Mouse (Mus musculus): ENCODE results near the gene Cachd1. TPM values are rescaled to one million over a fixed set of nuclear protein-coding genes. Genes with fewer than 3 reads are reported as not detected.

The Cachd1 gene
- total and polyA plus RNA-seq, 2 experiments: 0.46 to 1.1 TPM

DNA sequence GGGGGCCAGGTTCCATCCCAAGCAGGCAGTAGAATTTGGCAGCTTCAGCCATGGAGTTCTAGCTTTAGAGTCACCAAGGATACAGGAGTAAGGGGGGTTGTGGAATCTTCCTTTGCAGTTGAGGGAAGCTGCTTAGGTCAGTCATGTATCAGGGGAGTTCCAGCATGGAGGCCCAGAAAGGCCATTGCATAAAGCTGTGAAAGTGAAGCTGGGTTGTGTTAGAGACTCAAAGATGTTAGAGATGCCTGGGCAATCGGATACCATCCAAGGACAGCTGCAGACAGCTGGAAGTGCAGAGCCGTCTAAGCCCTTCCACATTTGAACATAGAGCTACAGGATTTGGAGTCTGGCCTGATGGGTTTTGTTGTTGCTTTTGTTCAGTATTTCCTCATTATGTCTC lies 267.2 kb downstream of the Cachd1 start:
- WGBS: 83% methylated on average over 2 of the region's 2 CpGs
- no peaks in the 10 kb centered on the region for H3K4me1 ChIP-seq (ENCODE audit: control insufficient read depth, insufficient read depth, low read length)

DNA sequence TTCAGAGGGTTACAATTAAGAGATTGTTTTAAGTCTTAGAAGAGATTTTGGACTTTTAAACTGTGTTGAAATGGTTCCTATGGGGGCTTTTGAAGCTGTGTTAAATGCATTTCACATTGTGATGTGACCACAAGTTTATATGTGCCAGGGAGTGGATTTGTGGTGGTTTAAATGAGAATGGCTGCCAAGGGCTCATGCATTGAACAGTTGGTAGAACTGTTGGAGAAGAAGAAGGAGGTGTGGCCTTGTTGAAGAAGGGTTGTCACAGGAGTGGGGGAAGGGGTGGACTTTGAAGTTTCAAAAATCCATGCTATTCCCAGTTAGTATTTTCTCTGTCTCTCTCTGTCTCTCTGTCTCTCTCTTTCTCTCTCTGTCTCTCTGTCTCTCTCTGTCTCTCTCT lies 267.7 kb downstream of the Cachd1 start:
- H3K79me2 ChIP-seq (ENCODE audit: control insufficient read depth, insufficient read depth, low read length): no peaks in the 10 kb centered on the region
- H3K27me3 ChIP-seq (ENCODE audit: control insufficient read depth, insufficient read depth, low read length): peaks cover 5% of the 10 kb centered on the region; the same call in 1 of the 2 replicates
- H3K4me3 ChIP-seq (ENCODE audit: insufficient read depth, low read depth, low read length): no peak overlapping the region
- DNase-seq (ENCODE audit: extremely low read depth, low read depth, low spot score): no peak
- no peak overlapping the region for H3K27ac ChIP-seq (replicated peaks; ENCODE audit: insufficient read depth, low read depth, low read length)
- TF ChIP-seq CTCF (IDR thresholded peaks at IDR 0.05; ENCODE audit: low read depth, low read length) (no peak), POLR2A (IDR thresholded peaks at IDR 0.05; ENCODE audit: extremely low read depth, insufficient read depth, low read length) (no peak)
- H3K36me3 ChIP-seq (ENCODE audit: control insufficient read depth, insufficient read depth, low read length): no peaks in the 10 kb centered on the region
- no peaks in the 10 kb centered on the region for H3K4me1 ChIP-seq (ENCODE audit: control insufficient read depth, insufficient read depth, low read length)
- H3K9ac ChIP-seq (ENCODE audit: low read depth, low read length): no peak overlapping the region

More for the DNA sequence above, 267.2 kb downstream of the Cachd1 start:
- H3K79me2 ChIP-seq (ENCODE audit: control insufficient read depth, insufficient read depth, low read length): no peaks in the 10 kb centered on the region
- H3K4me3 ChIP-seq (ENCODE audit: insufficient read depth, low read depth, low read length): no peak overlapping the region
- H3K36me3 ChIP-seq (ENCODE audit: control insufficient read depth, insufficient read depth, low read length): no peaks in the 10 kb centered on the region
- peaks cover 5% of the 10 kb centered on the region; the same call in 1 of the 2 replicates for H3K27me3 ChIP-seq (ENCODE audit: control insufficient read depth, insufficient read depth, low read length)
- no peak for DNase-seq (ENCODE audit: extremely low read depth, low read depth, low spot score)
- H3K9ac ChIP-seq (ENCODE audit: low read depth, low read length): no peak overlapping the region
- no peak overlapping the region for H3K27ac ChIP-seq (replicated peaks; ENCODE audit: insufficient read depth, low read depth, low read length)
- no peak for TF ChIP-seq CTCF (IDR thresholded peaks at IDR 0.05; ENCODE audit: low read depth, low read length)
- no peak for TF ChIP-seq POLR2A (IDR thresholded peaks at IDR 0.05; ENCODE audit: extremely low read depth, insufficient read depth, low read length)

- no peaks in the 10 kb centered on the region for H3K79me2 ChIP-seq (ENCODE audit: control insufficient read depth, insufficient read depth, low read length)
- H3K4me1 ChIP-seq (ENCODE audit: control insufficient read depth, insufficient read depth, low read length): no peaks in the 10 kb centered on the region
- H3K27me3 ChIP-seq (ENCODE audit: control insufficient read depth, insufficient read depth, low read length): peaks cover 7% of the 10 kb centered on the region; the same call in 1 of the 2 replicates
- WGBS: 50% methylated on average over 4 of the region's 4 CpGs
- no peak for DNase-seq (ENCODE audit: extremely low read depth, low read depth, low spot score)
- H3K9ac ChIP-seq (ENCODE audit: low read depth, low read length): no peak overlapping the region
- TF ChIP-seq POLR2A (IDR thresholded peaks at IDR 0.05; ENCODE audit: extremely low read depth, insufficient read depth, low read length) (no peak), CTCF (IDR thresholded peaks at IDR 0.05; ENCODE audit: low read depth, low read length) (no peak)
- H3K36me3 ChIP-seq (ENCODE audit: control insufficient read depth, insufficient read depth, low read length): no peaks in the 10 kb centered on the region
- H3K4me3 ChIP-seq (ENCODE audit: insufficient read depth, low read depth, low read length): no peak overlapping the region
- no peak overlapping the region for H3K27ac ChIP-seq (replicated peaks; ENCODE audit: insufficient read depth, low read depth, low read length)
Observed at GRCm38 (mm10) chr4:101046576-101046975, 270.1 kb downstream of the Cachd1 start.

DNA sequence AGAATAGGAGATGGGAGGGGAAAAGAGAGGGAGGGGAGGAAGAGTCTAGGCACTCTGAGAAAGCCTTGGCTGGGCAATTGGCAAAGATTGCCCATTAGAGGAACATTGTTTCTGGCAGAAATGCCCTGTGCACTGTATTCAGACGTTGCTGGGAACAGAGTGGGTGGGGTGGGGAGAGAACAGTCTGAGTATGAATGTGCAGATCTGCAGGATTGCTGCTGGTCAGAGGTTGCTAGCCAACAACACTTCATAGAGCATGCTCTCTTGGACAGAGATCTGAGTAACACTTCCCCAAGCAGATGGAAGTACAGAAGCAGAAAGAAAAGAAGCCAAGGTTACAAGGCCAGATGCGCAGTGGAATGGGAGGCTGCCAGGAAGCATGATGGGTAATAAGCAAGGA lies 285.7 kb downstream of the Cachd1 start:
- DNase-seq (ENCODE audit: extremely low read depth, low read depth, low spot score): no peak
- Histone ChIP-seq H3K36me3 (ENCODE audit: control insufficient read depth, insufficient read depth, low read length) (no peaks in the 10 kb centered on the region), H3K27me3 (ENCODE audit: control insufficient read depth, insufficient read depth, low read length) (no peaks in the 10 kb centered on the region), H3K9ac (ENCODE audit: low read depth, low read length) (no peak overlapping the region), H3K4me3 (ENCODE audit: insufficient read depth, low read depth, low read length) (no peak overlapping the region), H3K4me1 (ENCODE audit: control insufficient read depth, insufficient read depth, low read length) (no peaks in the 10 kb centered on the region), H3K27ac (replicated peaks; ENCODE audit: insufficient read depth, low read depth, low read length) (no peak overlapping the region), H3K79me2 (ENCODE audit: control insufficient read depth, insufficient read depth, low read length) (no peaks in the 10 kb centered on the region)
- TF ChIP-seq POLR2A (IDR thresholded peaks at IDR 0.05; ENCODE audit: extremely low read depth, insufficient read depth, low read length): no peak
- no peak for TF ChIP-seq CTCF (IDR thresholded peaks at IDR 0.05; ENCODE audit: low read depth, low read length)
- WGBS: 75% methylated on average over 2 of the region's 2 CpGs

DNA sequence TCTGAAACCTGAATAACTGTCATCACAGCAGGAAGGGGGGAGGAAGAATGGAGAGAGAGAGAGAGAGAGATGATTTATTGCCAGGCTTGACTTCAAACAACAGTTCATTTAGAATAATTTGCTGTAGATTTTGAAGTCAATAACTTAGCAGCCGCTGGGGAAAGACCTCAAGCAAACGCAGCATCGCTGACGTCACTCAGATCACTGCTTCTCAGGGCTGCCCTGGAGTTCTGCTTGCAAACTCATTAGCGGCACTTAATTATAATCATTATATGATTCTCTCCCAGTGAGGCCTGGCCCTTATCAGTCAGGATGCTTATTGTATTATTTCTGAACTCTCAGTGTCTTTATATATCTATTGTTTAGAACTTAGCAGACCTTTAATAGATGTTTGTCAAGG lies 289.9 kb downstream of the Cachd1 start:
- H3K4me3 ChIP-seq (ENCODE audit: insufficient read depth, low read depth, low read length): no peak overlapping the region
- H3K27me3 ChIP-seq (ENCODE audit: control insufficient read depth, insufficient read depth, low read length): peaks cover 10% of the 10 kb centered on the region
- no peaks in the 10 kb centered on the region for H3K4me1 ChIP-seq (ENCODE audit: control insufficient read depth, insufficient read depth, low read length)
- H3K27ac ChIP-seq (replicated peaks; ENCODE audit: insufficient read depth, low read depth, low read length): no peak overlapping the region
- TF ChIP-seq POLR2A (IDR thresholded peaks at IDR 0.05; ENCODE audit: extremely low read depth, insufficient read depth, low read length): no peak
- no peak for TF ChIP-seq CTCF (IDR thresholded peaks at IDR 0.05; ENCODE audit: low read depth, low read length)
- H3K9ac ChIP-seq (ENCODE audit: low read depth, low read length): no peak overlapping the region
- WGBS: 72% methylated on average over 5 of the region's 5 CpGs
- no peaks in the 10 kb centered on the region for H3K79me2 ChIP-seq (ENCODE audit: control insufficient read depth, insufficient read depth, low read length)
- DNase-seq (ENCODE audit: extremely low read depth, low read depth, low spot score): no peak
- H3K36me3 ChIP-seq (ENCODE audit: control insufficient read depth, insufficient read depth, low read length): no peaks in the 10 kb centered on the region

DNA sequence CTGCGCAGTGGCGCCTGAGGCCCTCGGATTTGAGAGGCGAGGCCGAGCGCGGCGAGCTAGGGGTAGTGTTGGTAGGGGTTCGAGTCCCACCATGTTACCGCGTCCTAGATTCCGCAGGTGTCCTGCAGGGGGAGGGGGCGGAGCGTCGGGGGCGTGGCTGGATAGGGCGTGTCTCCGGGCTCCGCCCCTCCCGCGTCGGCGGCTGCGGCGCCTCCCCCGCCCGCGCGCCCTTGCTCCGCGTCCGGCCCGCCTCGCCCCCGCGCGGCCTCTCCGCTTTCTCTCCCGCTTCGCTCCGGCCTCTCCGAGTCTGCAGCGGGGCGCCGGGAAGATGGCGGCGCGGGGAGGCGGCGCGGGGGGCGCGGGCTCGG lies 292.3 kb downstream of the Cachd1 start, which contains the start of gene Raver2:
Raver2 (plus strand) TSS at position 198 of the 368 bp plus-strand sequence.
- peak within 1 kb of the TSS; percentile 43 for H3K9ac ChIP-seq (ENCODE audit: low read depth, low read length)
- H3K4me1 ChIP-seq (ENCODE audit: control insufficient read depth, insufficient read depth, low read length): no peaks in the 10 kb centered on the region
- TF ChIP-seq POLR2A (IDR thresholded peaks at IDR 0.05; ENCODE audit: extremely low read depth, insufficient read depth, low read length) (no peak), CTCF (IDR thresholded peaks at IDR 0.05; ENCODE audit: low read depth, low read length) (peak; percentile 12; the same call in 1 of the 2 replicates)
- no peak within 1 kb of the TSS for H3K27ac ChIP-seq (replicated peaks; ENCODE audit: insufficient read depth, low read depth, low read length)
- no peak for DNase-seq (ENCODE audit: extremely low read depth, low read depth, low spot score)
- H3K4me3 ChIP-seq (ENCODE audit: insufficient read depth, low read depth, low read length): peak within 1 kb of the TSS; percentile 44
- no peaks in the 10 kb centered on the region for H3K79me2 ChIP-seq (ENCODE audit: control insufficient read depth, insufficient read depth, low read length)
- H3K36me3 ChIP-seq (ENCODE audit: control insufficient read depth, insufficient read depth, low read length): no peaks in the 10 kb centered on the region
- 5% methylated on average over 54 of the region's 54 CpGs for WGBS
- H3K27me3 ChIP-seq (ENCODE audit: control insufficient read depth, insufficient read depth, low read length): peaks cover 10% of the 10 kb centered on the region
